Mouse (Mus musculus): Measurements from ENCODE around the gene Gm20388. TPM values are rescaled to one million over a fixed set of nuclear protein-coding genes. Genes with fewer than 3 reads are reported as not detected.
A peak's percentile ranks its signal among the peaks of the same experiment; 100 is the strongest.

Gene Gm20388
- total RNA-seq, 2 experiments from 2014 or later, result not detected

DNA sequence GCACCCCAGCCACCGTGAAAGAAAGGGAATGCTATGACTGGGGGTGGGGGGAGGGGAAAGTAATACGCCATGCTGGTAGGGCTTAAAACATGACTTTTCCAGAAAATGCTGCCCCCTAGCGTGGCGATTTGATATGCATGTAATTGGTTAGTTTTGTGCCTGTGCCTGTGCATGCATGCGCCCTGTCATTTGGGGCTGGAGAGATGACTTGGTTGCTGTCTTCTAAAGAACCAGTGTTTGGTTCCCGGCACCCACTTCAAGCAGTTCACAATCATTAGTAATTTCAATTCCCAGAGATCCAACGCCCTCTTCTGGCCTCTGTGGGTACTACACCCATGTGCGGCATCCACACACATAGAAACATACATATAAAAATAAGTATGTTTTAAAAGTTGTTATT, 913.2 kb downstream of the Gm20388 start:
- DNase-seq (ENCODE audit: low spot score in 2 of 2), result no peak

DNA sequence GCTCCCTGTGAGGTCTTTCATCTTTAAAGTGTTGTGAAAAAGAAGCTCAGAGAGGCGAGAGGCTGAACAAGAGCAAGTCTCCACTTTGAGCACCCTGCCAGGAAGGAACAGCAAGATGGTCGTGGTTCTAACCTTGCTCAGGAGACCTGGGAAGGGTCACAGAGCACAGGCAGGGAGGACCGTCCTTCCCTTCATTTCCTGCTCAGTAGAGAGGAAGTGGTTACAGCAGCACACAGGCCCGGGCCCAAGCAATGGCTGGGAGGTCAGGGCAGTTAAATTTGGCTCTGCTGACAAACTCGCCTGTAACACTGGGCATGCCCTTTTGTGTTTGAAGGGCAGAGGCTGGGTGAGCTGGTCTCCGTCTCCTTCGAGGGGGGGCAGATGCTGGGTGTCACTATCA, 914.0 kb downstream of the Gm20388 start:
- no peak for DNase-seq (ENCODE audit: low spot score in 2 of 2)

DNA sequence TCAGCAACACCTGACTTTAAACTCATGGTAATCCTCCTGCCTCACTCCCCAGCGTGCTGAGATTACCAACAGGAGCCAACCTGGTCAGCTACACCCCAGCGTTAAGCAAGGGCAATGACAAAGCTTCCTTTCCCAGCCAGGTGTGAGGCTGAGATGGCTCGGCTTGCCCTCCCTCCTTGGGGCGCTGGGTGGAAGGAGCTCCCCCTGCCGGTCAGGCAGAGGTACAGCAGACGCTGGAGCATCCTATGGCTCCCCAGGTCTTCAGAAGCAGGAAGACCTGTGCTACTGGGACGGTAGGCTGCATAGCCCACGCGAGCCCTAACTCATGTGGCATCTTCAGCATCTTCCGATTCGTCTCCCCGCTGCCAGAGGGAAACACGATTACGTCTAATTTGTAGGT, 917.6 kb downstream of the Gm20388 start:
- no peak for DNase-seq (ENCODE audit: low spot score in 2 of 2)

DNA sequence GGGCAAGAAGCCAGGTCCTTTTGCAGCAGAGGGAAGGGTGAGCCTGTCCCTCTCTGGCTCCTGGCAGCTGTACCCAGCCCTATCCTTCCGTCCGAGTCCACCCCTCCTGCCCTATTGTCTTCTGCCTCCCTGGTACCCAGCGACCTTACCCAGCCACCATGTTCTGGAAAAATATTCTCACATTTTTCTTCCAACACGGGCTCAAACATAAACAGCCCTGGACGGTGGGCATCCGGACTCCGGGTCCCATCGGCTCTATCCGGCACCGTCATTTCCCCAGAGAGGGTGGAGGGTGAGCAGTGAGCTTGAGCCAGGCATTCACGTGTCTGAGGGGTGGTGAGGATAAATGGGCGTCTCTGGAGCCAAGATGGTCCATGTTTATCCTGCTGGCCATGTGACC, 920.0 kb downstream of the Gm20388 start:
- DNase-seq (ENCODE audit: low spot score in 2 of 2), result no peak

DNA sequence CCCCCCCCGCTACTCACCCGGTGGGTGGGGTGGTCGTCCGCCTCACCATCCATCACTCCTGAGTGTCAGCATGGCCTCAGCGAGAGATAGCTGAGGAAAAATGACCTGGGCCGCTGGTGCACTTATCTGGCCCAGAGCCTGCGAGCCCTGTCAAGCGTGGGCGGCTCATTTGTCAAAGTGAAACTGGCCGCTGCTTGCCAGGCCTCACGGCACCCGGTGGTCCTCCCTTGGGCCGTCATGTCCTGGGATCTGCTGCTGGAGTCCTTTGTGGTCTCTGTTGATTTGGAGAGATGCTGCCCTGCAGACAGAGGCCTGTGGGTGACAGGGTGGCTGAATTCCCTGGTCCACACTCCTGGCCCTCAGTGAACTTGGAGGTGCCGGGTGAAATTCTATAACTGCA, 921.4 kb downstream of the Gm20388 start:
- DNase-seq (ENCODE audit: low spot score in 2 of 2), result no peak

DNA sequence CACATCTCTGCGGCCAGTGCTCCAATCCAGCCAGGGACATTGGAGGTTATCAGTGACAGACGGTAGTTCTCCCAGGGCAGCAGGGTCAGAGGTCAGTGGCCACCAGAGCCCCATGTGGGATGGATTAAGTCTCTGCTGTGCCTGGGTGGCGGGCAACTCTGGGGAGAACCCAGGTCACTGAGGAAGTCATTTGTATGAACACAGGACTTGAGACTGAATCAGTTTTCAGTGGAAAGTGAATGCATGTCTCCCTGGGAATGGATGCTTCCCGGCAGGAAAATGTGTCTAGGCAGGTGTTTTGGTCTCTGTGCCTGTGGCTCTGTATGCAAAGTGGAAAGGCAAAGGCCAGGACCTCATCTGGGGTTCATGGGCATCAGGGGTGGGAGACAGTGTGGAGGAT, 922.6 kb downstream of the Gm20388 start:
- DNase-seq (ENCODE audit: low spot score in 2 of 2), result no peak

DNA sequence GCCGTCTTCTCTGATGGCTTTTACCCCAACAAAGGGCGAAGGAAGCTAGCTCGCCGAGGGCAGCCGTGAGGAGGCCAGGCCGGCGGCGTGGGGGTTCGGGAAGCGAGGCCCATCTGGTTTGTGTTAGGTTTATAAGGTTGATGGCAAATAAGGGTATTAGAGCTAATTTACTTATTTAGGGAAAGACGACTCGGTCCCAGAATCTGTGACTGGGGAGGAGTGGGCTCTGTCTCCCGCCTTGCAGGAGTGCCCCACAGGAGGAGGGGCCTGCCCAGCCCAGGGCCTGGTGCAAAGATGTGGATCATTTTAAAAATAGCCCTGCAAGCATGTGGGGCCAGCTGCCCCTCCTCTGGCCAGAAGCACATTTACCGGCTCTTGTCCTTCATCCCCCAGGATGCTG, 928.4 kb downstream of the Gm20388 start:
- no peak for DNase-seq (ENCODE audit: low spot score in 2 of 2)

DNA sequence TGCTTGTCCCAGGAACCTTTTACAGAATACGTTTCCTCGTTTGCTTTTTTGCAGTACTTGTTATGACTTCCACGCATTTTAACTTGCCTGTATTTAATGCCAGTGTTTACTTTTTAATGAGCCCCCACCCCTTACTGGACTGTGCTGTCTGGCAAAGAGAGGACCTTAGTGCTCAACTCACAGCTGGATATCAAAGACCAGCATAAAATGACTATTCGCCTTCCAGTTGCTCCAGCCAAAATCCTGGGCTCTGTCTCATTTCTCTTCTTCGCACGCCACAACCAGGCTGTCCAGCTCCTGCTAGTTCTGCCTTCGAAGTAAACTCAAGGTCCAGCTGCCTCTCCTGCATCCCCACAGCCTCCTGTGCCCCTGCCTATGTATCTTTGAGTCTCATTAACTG, 932.4 kb downstream of the Gm20388 start:
- no peak for DNase-seq (ENCODE audit: low spot score in 2 of 2)

DNA sequence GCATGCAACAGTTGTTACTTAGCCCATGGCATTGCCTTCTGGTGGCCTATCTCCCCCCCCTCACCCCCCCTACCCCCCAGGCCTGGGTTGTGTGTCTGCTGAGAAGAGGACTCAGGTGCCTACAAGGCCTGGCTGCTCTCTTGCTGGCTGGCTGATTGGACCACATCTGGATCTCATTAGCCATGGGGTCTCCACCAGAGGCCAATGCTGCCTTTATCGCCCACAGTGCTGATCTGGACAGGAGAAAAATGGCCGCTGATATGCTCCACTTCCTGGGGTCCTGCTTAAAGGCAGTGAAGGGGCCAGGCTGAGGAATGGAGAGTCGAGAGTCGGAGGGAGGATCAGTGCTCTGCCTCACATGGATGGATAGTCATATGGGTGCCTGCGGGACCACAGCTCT, 935.4 kb downstream of the Gm20388 start:
- no peak for DNase-seq (ENCODE audit: low spot score in 2 of 2)

DNA sequence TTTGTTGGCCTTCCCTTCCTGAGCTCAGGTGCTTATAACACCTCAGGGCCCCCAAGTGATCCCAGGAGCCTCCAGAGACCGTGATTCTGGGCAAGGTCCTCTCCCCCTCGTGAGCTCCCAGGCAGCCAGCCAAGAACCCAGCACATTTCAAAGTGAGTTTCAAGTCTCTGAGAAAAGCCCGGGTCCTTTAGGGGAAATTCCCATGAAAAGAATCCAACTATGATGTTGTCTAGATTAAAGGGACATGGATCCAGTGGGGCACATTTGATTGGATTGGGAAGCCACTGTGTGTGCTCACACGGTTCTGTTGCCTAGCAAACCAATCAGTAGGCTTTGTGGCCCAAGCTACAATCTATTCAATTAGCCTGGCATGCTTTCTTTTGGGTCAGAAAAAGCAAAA, 936.6 kb downstream of the Gm20388 start:
- peak in 1 of 2 experiments; percentile 37 for DNase-seq (ENCODE audit: low spot score in 2 of 2)

DNA sequence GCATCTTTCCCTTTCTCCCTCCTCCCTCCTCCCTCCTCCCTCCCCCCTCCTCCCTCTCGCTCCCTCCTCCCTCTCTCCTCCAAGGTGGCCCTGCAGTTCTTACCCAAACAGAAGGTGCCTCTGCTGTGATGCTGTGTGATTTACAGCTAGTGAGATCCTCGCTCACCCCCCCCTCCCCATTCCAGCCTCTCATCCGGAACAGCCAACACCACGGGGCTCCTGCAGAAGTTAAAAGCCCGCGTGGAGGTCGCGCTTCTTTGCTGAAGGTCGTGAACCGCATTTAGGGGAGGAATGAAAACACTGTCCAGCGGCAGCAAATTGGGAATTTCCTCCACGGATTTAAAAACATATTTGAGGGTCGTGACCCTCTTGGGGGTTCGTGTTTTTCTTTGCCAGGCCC, 937.1 kb downstream of the Gm20388 start:
- no peak for DNase-seq (ENCODE audit: low spot score in 2 of 2)

DNA sequence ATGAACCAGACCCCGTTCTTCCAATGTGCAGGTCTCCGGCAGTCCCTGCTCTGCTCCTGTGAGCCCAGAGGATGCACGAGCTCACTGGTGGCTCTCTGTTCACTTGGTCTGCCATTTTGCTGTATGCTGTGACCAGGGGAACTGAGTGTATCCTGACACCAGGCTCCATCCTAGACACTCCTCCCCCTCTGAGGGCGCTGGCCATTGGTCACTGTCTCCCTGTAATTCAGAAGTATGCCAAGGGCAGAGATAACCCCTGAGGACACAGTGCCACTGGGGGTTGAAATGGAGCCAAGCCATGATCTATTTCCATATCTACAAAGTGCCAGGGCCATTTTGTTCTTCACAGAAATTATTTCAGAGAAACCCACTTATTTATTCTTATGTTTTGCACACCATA, 937.8 kb downstream of the Gm20388 start:
- DNase-seq (ENCODE audit: low spot score in 2 of 2), result no peak

DNA sequence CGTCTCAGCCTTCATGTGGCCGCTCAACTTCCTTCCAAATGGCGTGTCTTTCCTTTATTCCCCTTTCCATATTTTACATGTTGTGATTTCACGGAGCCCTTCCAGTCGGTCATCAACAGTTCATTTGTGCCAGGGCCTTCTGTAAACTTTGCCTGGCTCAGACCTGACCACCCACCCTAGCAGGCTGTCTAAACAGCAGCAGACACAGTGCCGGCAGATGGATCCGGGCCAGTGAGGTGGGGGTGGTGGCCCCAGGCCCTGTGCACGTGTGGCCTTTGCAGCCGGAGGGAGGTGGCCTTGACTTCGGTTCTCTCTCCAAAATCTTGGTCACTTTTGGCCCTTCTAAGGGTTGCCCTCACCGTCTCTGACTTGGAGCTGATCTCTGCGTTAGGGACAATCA, 940.8 kb downstream of the Gm20388 start:
- DNase-seq (ENCODE audit: low spot score in 2 of 2), result no peak

DNA sequence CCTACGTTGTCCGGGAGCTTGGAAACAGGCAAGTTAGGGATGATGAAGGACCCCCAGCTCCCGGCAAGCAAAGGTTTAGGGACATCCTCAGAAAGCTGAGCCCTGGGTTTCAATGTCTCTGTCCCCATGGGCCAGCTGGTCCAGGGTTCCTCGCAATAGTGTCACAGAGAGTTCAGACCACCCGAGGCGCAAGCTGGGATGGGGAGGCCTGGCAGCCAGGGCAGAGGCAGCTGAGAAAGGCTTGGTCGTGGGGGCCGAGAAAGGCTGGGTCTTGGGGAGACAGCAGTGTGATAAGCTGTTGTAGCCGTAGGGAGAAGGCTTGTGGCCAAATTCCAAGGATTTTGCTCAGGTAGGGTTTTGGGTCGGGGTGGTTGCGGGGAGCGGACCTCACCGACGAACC, 949.2 kb downstream of the Gm20388 start:
- DNase-seq (ENCODE audit: low spot score in 2 of 2), result no peak

DNA sequence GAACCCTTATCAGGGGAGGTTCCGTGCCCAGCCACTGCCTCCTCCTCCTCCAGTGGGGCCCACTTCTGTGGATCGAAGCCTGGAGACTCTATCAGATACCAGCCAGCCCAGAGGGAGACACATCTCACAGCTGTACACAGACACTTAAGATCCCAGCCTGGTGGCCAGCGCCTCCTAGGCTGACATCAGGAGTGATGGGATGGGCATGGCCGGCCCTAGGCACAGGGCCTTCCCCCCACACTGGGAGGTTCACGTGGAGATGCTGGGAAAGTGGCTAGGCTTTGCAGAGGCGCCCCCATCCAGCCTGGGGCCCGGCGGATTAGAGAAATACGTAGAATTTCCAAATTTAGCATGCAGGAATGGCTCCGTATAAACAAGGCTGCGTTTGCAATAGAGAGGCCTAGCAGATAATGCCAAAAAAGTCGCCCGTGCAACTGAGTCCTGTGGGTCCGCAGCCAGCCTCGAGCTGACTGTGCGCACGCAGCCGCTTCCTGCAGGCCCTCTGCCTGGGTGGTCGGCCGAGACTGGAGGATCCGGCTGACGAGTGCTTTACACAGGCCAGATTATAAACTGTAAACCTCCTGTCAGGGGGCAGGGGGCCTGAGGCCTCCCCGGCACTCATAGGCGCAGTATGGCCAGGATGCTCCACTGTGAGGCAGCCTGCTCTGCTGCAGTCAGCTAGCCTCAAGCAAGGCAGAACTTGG, 949.9 kb downstream of the Gm20388 start:
- no peak for DNase-seq (ENCODE audit: low spot score in 2 of 2)

DNA sequence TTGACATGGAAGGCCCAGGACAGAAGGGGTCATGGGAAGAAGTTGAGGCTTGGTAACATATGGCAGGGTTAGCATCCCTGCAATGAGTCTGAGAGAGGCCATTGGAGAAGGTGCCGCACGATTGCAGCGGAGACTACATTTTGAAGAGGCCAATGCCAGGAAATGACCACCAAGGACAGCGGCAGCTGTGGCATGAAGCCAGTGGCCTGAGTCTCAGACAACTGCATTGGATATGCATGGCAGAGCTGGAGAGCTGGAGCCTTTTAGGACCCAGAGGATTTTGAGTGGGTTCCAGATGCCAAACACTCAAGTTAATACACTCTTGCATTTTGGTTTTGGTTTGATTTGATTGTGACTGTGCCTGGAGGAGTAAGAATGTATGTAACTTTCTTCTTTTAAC, 953.0 kb downstream of the Gm20388 start:
- DNase-seq (ENCODE audit: low spot score in 2 of 2), result no peak

DNA sequence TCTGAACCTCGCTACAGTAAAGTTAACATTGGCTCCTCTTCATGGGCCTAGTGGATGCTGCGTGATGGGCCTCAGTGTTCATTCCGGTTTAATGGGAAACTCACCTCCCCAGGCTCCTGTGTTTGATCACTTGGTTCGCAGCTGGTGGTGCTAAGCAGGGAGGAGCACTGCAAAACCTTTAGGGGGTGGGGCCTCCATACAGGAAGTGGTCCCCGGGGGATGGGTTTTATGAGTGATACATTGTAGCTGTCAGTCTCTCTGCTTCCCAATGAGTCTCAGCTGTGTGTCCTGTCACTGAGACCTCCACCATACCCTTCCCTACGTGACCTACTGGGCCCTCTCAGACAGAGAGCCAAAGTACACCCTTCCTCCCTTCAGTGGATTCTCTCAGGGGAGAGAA, 956.7 kb downstream of the Gm20388 start:
- DNase-seq (ENCODE audit: low spot score in 2 of 2), result no peak

DNA sequence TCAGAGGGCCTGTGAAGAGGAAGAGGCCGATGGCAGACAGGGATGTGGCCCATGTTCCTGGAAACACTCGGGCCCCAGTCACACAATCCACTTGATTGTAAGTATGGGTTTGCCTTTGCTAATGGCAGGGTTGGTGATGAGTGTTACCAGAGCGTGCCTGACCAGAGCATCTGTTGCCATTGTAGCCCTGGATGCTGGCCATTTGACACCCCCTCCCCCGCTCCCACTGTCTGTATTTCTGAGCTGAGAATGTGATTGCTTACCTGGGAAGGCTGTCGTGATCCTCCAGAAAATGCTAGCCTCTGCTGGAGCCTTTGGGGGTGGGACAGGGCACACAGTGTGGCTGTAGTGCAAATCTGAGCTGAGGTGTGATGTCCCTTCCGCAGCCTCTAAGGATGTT, 962.0 kb downstream of the Gm20388 start:
- DNase-seq (ENCODE audit: low spot score in 2 of 2), result no peak

DNA sequence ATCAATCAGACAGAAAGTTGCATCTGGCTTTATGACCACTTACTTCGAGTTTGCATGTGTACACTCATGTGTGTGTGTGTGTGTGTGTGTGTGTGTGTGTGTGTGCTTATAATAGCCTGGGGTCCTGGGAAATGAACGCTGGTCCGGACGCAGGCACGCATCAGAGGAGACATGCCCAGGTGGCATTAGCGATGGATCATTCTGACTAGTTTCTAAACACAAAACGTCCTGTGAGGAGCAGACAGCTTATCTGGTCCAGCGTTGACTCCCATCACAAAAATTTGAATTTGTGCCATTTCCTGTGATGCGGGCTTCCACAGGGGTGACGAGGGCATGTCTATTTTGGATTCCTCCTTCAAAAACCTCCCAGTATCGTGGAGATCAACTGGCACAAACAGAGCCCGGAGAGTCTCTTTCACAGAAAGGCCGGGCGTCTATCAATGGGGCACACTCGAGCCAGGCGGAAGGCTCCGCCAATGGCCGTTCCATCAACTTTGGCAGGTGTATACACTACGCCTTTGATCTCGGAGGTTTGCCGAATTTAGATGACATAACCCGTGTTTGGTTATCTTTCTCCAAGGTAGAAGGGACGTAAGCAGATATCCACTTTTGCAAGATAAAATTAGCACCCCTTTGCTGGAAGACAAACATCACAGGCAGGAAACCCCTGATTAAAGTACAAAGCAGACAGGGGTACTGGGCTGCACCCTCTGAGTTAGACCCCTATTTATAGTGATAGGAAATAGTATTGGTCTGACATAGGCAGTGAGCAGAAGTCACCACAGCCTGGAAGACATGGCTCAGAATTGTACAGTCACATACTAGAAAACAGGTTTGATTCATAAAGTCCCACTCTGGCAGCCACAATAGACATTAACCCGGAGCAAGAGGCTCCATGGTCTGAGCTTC, 965.6 kb downstream of the Gm20388 start:
- DNase-seq (ENCODE audit: low spot score in 2 of 2), result no peak

DNA sequence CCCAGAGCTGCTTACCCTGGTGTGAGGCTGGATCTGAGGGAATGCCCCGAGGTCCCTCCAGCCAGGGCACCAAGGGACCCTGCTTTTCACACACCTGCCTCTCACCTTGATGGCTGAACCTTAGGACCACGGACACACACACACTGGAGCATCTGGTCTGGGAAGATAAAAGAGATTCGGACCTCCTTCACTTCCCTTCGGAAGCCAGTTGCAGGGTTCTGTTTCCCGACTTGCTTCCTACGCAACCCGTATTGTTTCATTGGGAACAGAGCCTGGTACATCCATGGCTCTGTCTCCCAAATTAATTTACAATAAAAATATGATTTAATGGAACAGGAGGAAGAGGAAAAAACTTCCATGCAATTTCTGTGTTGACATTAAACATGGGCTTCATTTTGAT, 966.4 kb downstream of the Gm20388 start:
- no peak for DNase-seq (ENCODE audit: low spot score in 2 of 2)

DNA sequence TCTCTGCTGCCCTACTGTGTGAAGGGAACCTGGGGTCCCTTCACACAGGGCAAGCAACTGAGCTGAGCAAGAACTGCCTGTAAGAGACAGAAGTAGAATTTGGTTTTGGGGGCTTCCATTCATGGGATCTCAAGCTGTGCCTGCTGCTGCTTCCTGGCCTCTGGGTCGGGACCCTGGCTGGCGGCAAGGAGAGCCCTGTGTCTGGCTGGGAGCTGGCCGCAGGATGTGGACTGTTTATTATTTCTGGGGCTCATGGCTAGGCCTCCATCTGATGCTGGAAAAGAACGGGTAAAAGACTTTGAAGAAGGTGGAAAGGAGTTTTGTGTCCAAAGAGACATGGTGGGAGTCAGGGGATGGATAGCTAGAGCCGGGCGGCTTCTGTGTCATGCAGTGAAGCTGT, 969.3 kb downstream of the Gm20388 start:
- no peak for DNase-seq (ENCODE audit: low spot score in 2 of 2)

DNA sequence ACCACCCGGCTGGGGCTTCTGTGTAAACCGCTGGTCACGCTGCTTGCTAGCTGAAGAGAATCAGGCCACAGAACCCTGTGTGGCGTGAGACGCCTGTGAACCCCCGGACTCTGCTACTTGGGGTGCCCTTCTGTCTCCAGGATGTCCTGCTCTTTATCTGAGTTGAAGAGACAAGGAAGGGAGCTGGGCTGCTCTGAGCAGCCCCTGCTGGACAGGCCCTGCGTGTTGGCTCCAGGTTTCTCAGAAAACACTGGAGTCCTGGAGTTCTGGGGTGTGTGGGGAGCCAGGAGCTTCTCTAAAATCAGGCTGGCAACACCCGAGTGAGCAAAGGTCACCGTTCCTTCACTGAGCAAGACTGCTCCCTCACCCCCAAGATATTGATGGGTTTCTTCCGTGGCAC, 971.0 kb downstream of the Gm20388 start:
- DNase-seq (ENCODE audit: low spot score in 2 of 2), result no peak

DNA sequence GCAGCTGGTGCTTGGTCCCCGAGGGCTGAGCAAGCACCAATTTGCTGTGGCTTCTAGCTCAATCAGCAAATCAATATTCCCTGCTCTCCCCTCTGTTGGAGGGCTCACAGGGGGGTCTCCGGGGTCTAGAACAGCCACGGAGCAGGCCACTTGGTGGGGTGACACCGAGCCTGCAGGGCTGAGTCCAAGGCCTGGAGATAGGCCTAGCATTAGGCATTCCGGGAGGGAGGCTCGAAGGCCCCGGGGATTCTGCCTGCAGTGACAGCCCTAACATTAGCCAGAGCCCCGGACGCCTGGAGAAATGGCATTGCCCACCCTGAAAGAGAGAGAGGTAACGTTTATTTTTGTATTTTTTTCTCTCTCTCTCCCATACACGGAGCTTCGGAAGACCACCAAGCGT, 972.0 kb downstream of the Gm20388 start:
- no peak for DNase-seq (ENCODE audit: low spot score in 2 of 2)
